Mouse (Mus musculus) embryonic facial prominence, embryonic 10.5 days (tissue): ENCODE measurements around the gene Celf2. TPM values are rescaled to one million over a fixed set of nuclear protein-coding genes. Genes with fewer than 3 reads are reported as not detected.

Experiments
- DNase-seq: peaks from one replicate; pipeline ENCODE4 v3.0.0-alpha.2; 2017; ENCODE audit warnings: low spot score
- H3K27ac ChIP-seq: fragments of 300-500 bp; sonication (generic); replicated peaks from 2 replicates; pipeline ENCODE4 v1.5.1; 2016; ENCODE audit warnings: mild to moderate bottlenecking
- H3K27me3 ChIP-seq: fragments of 300-500 bp; sonication (generic); replicated peaks from 2 replicates; pipeline ENCODE4 v1.6.1; 2016; ENCODE audit warnings: low read depth, mild to moderate bottlenecking; ENCODE audit not compliant: poor library complexity, severe bottlenecking
- H3K36me3 ChIP-seq: fragments of 300-500 bp; sonication (generic); replicated peaks from 2 replicates; pipeline ENCODE4 v1.6.1; 2016; ENCODE audit warnings: mild to moderate bottlenecking, moderate library complexity
- H3K4me1 ChIP-seq: fragments of 300-500 bp; sonication (generic); 2 replicates; pipeline ENCODE4 v1.6.1; 2016
- H3K4me3 ChIP-seq: fragments of 300-500 bp; sonication (generic); 2 replicates; pipeline ENCODE4 v1.5.1; 2016; ENCODE audit warnings: mild to moderate bottlenecking, moderate library complexity
- H3K9me3 ChIP-seq: fragments of 300-500 bp; sonication (generic); 2 replicates; pipeline ENCODE4 v1.6.1; 2016; ENCODE audit warnings: mild to moderate bottlenecking
- WGBS: fragments of 180-500 bp; shearing (Covaris S2); methylation state at CpG from one replicate; pipeline ENCODE4 v1.1.7; 2016; 5-methylcytosine and 5-hydroxymethylcytosine counted together
- polyA plus RNA-seq: library from polyadenylated mRNA; unstranded; fragments of >200 nt; fragmentation: Nextera tagmentation; extraction: Ambion mirVana; gene quantifications from 2 replicates; pipeline ENCODE4 v1.2.1, GENCODE M21; 2016

The Celf2 gene
- polyA plus RNA-seq, 1 experiment from 2014 or later: 27.7 TPM

DNA sequence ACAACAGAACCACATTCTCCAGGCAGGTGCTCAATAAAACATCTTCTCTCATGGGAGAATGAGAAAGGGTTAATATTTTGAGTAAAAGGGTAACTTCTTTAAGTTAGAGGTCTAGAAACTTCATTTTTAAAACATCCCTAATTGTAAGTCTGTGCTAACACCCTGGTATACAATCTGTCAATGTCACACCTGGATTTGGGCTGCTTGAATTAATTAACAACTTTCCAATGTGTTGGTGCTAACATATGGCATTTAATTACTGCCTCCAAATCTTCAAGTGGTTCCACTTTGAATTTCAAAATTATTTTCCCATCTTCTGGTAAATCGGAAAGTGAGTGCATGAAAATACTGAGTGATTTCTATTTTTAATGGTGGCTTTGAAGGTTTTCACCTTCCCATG, 890.9 kb downstream of the Celf2 start:
- H3K9me3 ChIP-seq: no peaks in the 10 kb centered on the region
- H3K36me3 ChIP-seq: no peaks in the 10 kb centered on the region; the same call in 1 of the 2 replicates
- H3K4me3 ChIP-seq: no peak overlapping the region
- WGBS: 95% methylated on average over 1 of the region's 1 CpGs
- DNase-seq: no peak
- no peak overlapping the region for H3K27ac ChIP-seq
- no peaks in the 10 kb centered on the region for H3K27me3 ChIP-seq
- no peaks in the 10 kb centered on the region; the same call in 1 of the 2 replicates for H3K4me1 ChIP-seq

DNA sequence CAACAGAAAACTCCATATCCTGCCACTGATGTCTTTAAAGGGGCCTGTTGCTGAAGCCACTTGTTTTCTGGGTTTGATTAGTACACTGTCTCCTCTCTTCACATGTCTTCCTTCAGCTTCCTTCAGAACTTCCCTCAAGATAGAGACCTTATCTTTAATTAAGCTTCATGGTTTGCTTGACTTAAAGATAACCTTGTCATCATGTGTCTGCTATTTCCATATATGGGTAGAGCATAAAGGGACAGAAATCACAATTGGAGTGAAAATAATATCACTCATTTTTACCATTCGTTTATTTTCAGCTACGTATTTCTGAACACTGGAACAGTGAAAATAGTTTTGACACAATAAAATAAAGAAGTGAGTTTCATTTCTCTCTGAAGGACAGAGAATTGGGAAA, 905.0 kb downstream of the Celf2 start:
- no peak for DNase-seq
- no peak overlapping the region for H3K27ac ChIP-seq
- no peaks in the 10 kb centered on the region for H3K27me3 ChIP-seq
- 96% methylated on average over 2 of the region's 2 CpGs for WGBS
- no peak overlapping the region for H3K4me3 ChIP-seq
- H3K36me3 ChIP-seq: no peaks in the 10 kb centered on the region
- H3K9me3 ChIP-seq: no peaks in the 10 kb centered on the region
- no peaks in the 10 kb centered on the region for H3K4me1 ChIP-seq

- Histone ChIP-seq H3K9me3 (no peaks in the 10 kb centered on the region), H3K27ac (no peak overlapping the region), H3K4me1 (no peaks in the 10 kb centered on the region), H3K4me3 (no peak overlapping the region), H3K36me3 (no peaks in the 10 kb centered on the region), H3K27me3 (no peaks in the 10 kb centered on the region)
- 74% methylated on average over 6 of the region's 6 CpGs for WGBS
- no peak for DNase-seq
These were observed 905.5 kb downstream of the Celf2 start for GRCm38 (mm10) chr2:6603880-6604279.

DNA sequence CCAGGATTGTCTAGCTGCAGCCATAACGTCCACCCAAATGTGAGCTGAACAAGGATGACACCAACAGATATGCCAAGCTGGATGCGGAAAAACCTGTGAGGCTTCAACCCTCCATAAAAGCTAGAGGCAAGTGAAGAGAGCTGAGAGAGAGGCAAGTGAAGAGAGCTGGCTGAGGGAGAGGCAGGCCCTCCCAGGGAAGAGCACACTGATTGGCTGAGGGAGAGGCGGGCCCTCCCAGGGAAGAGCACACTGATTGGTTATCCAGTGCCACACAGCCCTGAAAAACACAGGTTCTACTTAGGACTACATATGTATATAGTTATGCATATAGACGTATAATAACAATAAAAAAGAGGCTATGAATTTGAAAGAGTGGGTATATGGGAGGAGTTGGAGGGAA, 907.2 kb downstream of the Celf2 start:
- H3K4me1 ChIP-seq: no peaks in the 10 kb centered on the region
- H3K27me3 ChIP-seq: no peaks in the 10 kb centered on the region
- WGBS: 89% methylated on average over 4 of the region's 4 CpGs
- DNase-seq: no peak
- no peak overlapping the region for H3K27ac ChIP-seq
- no peaks in the 10 kb centered on the region for H3K9me3 ChIP-seq
- no peak overlapping the region for H3K4me3 ChIP-seq
- H3K36me3 ChIP-seq: no peaks in the 10 kb centered on the region

DNA sequence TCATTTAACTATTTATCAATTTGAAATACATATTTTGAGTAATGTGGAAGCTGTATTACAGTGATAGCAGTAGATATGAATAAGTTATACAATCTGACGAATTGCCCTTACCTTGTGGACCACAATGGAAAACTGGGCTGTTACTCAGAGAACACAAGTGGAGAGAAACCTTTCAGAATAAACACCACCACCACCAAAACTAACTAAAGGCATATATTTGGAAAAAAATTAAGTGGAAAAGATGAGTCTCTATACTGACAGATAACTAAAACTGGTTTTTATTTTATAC, 910.5 kb downstream of the Celf2 start:
- Histone ChIP-seq H3K4me3 (no peak overlapping the region), H3K27me3 (no peaks in the 10 kb centered on the region), H3K4me1 (peaks cover 4% of the 10 kb centered on the region; the same call in 1 of the 2 replicates), H3K27ac (no peak overlapping the region), H3K9me3 (no peaks in the 10 kb centered on the region), H3K36me3 (no peaks in the 10 kb centered on the region)
- 81% methylated on average over 1 of the region's 1 CpGs for WGBS
- DNase-seq: no peak

GRCm38 (mm10) chr2:6598124-6598878, 911.1 kb downstream of the Celf2 start:
- Histone ChIP-seq H3K27me3 (no peaks in the 10 kb centered on the region), H3K27ac (no peak overlapping the region), H3K36me3 (no peaks in the 10 kb centered on the region), H3K4me3 (no peak overlapping the region), H3K9me3 (no peaks in the 10 kb centered on the region), H3K4me1 (peaks cover 4% of the 10 kb centered on the region; the same call in 1 of the 2 replicates)
- no peak for DNase-seq
- WGBS: 83% methylated on average over 8 of the region's 8 CpGs

GRCm38 (mm10) chr2:6594736-6595135, 914.6 kb downstream of the Celf2 start:
- no peak for DNase-seq
- Histone ChIP-seq H3K27me3 (no peaks in the 10 kb centered on the region), H3K4me3 (no peak overlapping the region), H3K36me3 (no peaks in the 10 kb centered on the region), H3K9me3 (no peaks in the 10 kb centered on the region), H3K4me1 (peaks cover 4% of the 10 kb centered on the region; the same call in 1 of the 2 replicates), H3K27ac (no peak overlapping the region)
- WGBS: 31% methylated on average over 1 of the region's 1 CpGs

DNA sequence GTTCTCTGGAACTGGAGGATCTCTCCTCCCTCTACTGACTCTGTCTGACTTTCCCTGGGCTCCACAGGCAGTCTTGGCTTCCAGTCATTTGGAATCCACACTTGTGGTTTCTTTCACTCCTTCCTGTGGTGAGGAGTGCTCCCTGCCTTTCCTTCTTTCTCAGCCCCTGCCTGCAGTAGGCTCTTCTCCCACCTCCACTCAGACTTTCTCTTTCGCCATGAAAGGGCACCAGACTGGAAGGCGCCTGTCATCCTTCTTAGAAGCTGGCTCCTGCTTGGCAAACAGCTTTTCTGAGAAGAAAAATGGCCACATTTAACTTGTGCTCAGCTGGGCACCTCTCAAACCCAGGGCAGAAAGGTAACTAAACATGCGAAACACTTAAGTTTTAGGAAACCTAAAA, 915.2 kb downstream of the Celf2 start:
- Histone ChIP-seq H3K27me3 (no peaks in the 10 kb centered on the region), H3K9me3 (no peaks in the 10 kb centered on the region), H3K4me3 (no peak overlapping the region), H3K4me1 (peaks cover 4% of the 10 kb centered on the region; the same call in 1 of the 2 replicates), H3K36me3 (no peaks in the 10 kb centered on the region), H3K27ac (peak overlapping the region; percentile 41; the same call in 1 of the 2 replicates)
- no peak for DNase-seq
- 71% methylated on average over 3 of the region's 3 CpGs for WGBS

DNA sequence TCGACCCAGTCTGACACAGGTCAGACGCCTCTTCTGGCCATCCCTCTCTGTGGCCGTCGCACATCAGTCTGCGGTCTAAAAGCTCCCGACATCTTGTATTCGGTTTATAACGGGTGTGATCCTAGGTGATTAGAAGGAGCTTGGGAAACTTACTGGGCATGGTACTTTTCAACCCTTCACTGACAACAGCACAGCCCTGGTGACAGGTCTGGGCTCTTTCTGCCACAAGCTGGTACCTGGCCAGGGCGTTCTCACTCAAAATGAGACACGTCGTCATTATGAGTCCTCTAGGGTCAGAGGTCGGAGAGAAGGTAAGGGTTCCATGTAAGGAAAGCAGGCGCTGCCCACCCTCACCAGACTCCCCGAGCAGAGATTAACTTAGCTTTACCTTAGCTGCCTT, 915.6 kb downstream of the Celf2 start:
- Histone ChIP-seq H3K4me3 (no peak overlapping the region), H3K36me3 (no peaks in the 10 kb centered on the region), H3K4me1 (peaks cover 4% of the 10 kb centered on the region; the same call in 1 of the 2 replicates), H3K27me3 (no peaks in the 10 kb centered on the region), H3K27ac (0 out of 2 replicates have a peak overlapping the region, but pooled peaks have one; percentile 19), H3K9me3 (no peaks in the 10 kb centered on the region)
- DNase-seq: no peak
- WGBS: 76% methylated on average over 14 of the region's 14 CpGs

DNA sequence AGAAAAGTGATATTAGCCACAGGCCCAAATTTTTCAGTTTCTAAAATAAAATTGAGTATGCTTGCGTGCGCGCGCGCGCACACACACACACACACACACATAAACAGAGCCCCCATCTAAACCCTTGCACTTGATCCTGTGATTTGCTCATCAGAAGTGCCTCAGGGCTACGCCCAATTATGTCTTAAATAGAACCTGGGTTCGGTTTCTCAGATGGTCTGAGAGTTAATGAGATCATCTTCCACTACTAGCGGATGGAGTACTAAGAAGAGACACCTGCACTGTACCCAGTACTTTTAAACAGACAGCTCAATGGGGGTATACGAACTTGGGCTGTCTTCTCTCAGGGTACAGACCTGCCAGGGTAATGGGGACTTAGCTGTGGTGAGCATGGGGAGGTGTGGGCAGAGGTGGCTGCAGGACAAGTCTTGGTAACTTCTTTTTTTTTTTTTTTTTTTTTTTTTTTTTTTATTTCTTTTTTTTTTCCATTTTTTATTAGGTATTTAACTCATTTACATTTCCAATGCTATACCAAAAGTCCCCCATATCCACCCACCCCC, 923.2 kb downstream of the Celf2 start:
- Histone ChIP-seq H3K9me3 (no peaks in the 10 kb centered on the region), H3K27me3 (no peaks in the 10 kb centered on the region), H3K4me1 (no peaks in the 10 kb centered on the region), H3K27ac (no peak overlapping the region), H3K36me3 (no peaks in the 10 kb centered on the region), H3K4me3 (no peak overlapping the region)
- no peak for DNase-seq
- 88% methylated on average over 10 of the region's 10 CpGs for WGBS

DNA sequence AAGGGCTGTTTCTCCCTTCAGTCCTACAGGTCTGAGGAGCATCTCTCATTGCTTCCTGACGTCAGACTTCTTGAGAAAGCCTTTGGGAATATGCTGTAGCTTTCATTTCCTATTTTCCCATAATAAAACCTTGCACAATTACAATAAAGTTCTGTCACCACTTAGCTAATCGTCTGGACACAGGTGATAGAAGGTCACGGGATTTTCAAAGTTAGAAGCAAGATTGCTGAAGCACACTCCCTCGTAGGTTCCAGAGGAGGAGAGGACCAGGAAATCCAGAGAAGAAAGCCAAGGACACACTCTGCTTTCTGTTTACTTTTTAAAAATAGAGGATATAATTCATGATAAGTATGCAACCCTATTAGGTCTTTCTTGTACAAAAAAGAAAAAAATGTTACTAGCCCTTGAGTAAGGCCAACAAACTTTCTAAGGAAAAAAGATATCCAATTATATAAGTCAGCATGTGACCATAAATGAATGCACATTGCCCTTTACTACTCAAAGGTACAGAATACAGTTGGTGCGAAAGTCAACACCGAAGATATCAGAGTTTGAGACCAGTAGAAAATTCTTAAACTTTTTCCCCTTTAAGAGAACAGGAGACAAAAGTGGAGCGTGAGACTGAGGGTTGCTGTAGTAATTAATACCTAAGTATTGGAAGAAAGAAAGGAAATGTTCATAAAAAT, 924.2 kb downstream of the Celf2 start:
- Histone ChIP-seq H3K36me3 (no peaks in the 10 kb centered on the region), H3K4me1 (no peaks in the 10 kb centered on the region), H3K9me3 (no peaks in the 10 kb centered on the region), H3K27ac (no peak overlapping the region), H3K27me3 (no peaks in the 10 kb centered on the region), H3K4me3 (no peak overlapping the region)
- WGBS: 85% methylated on average over 7 of the region's 7 CpGs
- DNase-seq: no peak

DNA sequence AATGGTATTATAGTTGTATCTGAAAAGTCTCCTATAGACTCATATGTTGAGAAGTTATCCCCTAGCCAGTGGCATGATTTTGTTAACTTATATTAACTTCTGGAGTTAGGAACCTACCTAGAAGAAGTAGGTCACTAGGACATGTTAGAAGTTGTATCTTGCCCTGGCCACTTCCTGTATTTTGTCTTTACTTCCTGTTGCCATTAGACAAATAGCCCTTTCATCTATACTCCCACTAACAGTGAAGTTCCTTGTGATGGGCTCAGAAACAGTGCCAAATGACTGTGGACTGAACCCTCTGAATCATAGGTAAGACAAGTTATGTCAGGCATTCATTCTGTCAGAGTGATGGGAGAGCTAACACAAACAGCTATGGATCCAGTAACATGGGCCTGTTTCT, 926.7 kb downstream of the Celf2 start:
- DNase-seq: no peak
- Histone ChIP-seq H3K27ac (no peak overlapping the region), H3K4me1 (no peaks in the 10 kb centered on the region), H3K9me3 (no peaks in the 10 kb centered on the region), H3K27me3 (no peaks in the 10 kb centered on the region), H3K36me3 (no peaks in the 10 kb centered on the region), H3K4me3 (no peak overlapping the region)

DNA sequence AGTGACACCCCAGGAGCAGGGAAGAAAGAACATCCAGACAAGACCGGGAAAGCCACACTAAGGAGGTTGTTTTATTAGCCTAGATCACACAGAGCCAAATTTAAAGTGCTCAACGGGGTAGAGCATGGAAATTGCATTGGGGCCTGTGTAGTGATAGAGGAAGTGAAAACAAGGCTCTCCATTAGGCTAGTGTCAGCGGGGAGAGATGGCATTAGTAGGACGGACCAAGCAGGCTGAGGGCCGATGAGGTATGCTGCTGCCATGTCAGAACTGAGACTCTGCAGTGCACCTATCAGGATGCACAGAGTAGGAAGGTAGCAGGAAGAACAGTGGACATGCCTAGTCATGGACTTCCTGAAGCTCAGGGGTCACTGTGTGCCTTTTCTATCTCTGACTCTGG, 929.3 kb downstream of the Celf2 start:
- no peak for DNase-seq
- Histone ChIP-seq H3K4me1 (no peaks in the 10 kb centered on the region), H3K36me3 (no peaks in the 10 kb centered on the region), H3K27me3 (no peaks in the 10 kb centered on the region), H3K9me3 (no peaks in the 10 kb centered on the region), H3K27ac (no peak overlapping the region), H3K4me3 (no peak overlapping the region)
- WGBS: 82% methylated on average over 5 of the region's 5 CpGs
